Mouse (Mus musculus) limb, embryonic 12.5 days (tissue): ENCODE measurements at regions not wholly inside any gene's neighbourhood (a gene's known extent, or its start where the extent isn't known, plus 50 kb on each side); places are given as distances from the start of the nearest gene placed in this dataset.
A peak's percentile ranks its signal among the peaks of the same experiment; 100 is the strongest.

Source experiments
- ATAC-seq: fragments of 200-750 bp; cut with Nextera tagmentation; 2 replicates; pipeline ENCODE4 v1.8.0; 2017; ENCODE audit warnings: low read depth, moderate TSS enrichment; ENCODE audit not compliant: insufficient number of reproducible peaks, insufficient read depth, low FRiP score, low TSS enrichment
- H3K27ac ChIP-seq: fragments of 300-500 bp; sonication (generic); 2 replicates; pipeline ENCODE4 v1.5.1; 2016; ENCODE audit warnings: mild to moderate bottlenecking, moderate library complexity
- H3K27me3 ChIP-seq: fragments of 300-500 bp; sonication (generic); 2 replicates; pipeline ENCODE4 v1.6.1; 2016; ENCODE audit warnings: mild to moderate bottlenecking, moderate library complexity
- H3K36me3 ChIP-seq: fragments of 300-500 bp; sonication (generic); 2 replicates; pipeline ENCODE4 v1.6.1; 2016; ENCODE audit warnings: mild to moderate bottlenecking, moderate library complexity
- H3K4me1 ChIP-seq: fragments of 300-500 bp; sonication (generic); replicated peaks from 2 replicates; pipeline ENCODE4 v1.6.1; 2016
- H3K4me2 ChIP-seq: fragments of 300-500 bp; sonication (generic); 2 replicates; pipeline ENCODE4 v1.6.1; 2016; ENCODE audit warnings: mild to moderate bottlenecking, moderate library complexity
- H3K4me3 ChIP-seq: fragments of 300-500 bp; sonication (generic); replicated peaks from 2 replicates; pipeline ENCODE4 v1.5.1; 2016; ENCODE audit warnings: mild to moderate bottlenecking
- H3K9ac ChIP-seq: fragments of 300-500 bp; sonication (generic); replicated peaks from 2 replicates; pipeline ENCODE4 v1.6.1; 2016; ENCODE audit warnings: mild to moderate bottlenecking, moderate library complexity
- H3K9me3 ChIP-seq: fragments of 300-500 bp; sonication (generic); 2 replicates; pipeline ENCODE4 v1.6.1; 2016; ENCODE audit warnings: mild to moderate bottlenecking, moderate library complexity
- WGBS: fragments of 180-500 bp; shearing (Covaris S2); methylation state at CpG from one replicate; pipeline ENCODE4 v1.1.7; 2016; 5-methylcytosine and 5-hydroxymethylcytosine counted together

DNA sequence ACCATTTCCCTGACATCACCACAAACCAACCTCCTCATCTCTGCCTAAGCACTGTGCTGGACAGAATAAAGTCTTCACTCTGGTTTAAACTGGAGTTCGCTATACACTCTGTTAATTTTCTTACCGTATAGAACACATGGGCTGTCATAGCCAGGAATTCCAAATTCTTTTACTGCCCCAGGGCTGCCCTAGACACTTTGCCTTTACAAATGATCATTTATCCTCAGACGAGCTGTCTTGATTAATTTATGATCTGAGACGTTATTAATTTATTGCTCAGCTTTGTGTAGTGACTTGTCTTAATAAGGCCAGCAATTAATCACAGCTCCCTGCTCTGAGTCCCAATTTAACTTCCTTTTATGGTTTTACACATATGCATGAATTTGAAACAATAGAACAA lies 125.2 kb upstream of the Lnx1 start:
- no peak overlapping the region for H3K4me3 ChIP-seq
- H3K36me3 ChIP-seq, result no peaks in the 10 kb centered on the region
- peaks cover 22% of the 10 kb centered on the region for H3K4me1 ChIP-seq
- WGBS, result 8% methylated on average over 4 of the region's 4 CpGs
- 0 out of 2 replicates have a peak overlapping the region, but pooled peaks have one; percentile 31 for H3K27ac ChIP-seq
- H3K4me2 ChIP-seq, result no peak overlapping the region
- no peaks in the 10 kb centered on the region for H3K9me3 ChIP-seq
- no peak overlapping the region for H3K9ac ChIP-seq
- H3K27me3 ChIP-seq, result no peaks in the 10 kb centered on the region
- ATAC-seq, result no peak

DNA sequence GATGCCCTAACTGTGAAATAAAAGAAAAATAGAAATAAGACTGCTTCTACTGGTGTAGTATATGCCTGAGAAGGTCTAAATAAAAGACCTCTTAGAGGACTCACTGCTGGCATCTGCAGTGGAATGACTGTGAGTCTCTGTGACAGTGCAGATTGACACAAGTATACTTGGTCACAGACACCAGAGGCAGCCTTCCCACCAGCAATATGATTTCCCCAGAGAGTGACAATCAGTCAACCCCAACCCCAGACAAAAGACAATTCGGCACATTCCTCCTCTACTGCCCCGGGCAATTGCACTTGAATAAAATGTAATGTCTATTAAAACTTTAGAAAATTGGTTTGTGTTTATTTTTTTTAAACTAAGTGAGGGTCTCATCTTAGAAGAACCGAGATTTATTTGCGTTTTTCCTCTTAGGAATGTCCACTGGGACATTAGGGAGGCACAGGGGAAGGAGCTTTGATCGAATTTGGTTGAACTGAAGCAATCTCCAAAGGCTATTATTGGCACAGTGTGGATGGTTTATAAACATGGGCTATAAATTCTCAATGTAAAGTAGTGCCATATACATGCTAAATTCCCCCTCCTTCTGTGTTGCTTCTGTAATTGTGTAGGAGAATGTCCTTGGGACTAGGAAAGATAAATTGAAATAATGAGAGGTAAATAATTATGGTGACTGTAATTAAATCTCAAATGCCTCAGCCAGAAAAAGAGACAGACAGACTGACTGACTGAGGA lies 123.0 kb upstream of the Lnx1 start:
- Histone ChIP-seq H3K4me3 (no peak overlapping the region), H3K36me3 (no peaks in the 10 kb centered on the region), H3K9ac (no peak overlapping the region), H3K4me1 (peaks cover 18% of the 10 kb centered on the region), H3K27ac (no peak overlapping the region), H3K27me3 (no peaks in the 10 kb centered on the region), H3K4me2 (no peak overlapping the region), H3K9me3 (no peaks in the 10 kb centered on the region)
- no peak for ATAC-seq
- WGBS, result 65% methylated on average over 5 of the region's 5 CpGs

DNA sequence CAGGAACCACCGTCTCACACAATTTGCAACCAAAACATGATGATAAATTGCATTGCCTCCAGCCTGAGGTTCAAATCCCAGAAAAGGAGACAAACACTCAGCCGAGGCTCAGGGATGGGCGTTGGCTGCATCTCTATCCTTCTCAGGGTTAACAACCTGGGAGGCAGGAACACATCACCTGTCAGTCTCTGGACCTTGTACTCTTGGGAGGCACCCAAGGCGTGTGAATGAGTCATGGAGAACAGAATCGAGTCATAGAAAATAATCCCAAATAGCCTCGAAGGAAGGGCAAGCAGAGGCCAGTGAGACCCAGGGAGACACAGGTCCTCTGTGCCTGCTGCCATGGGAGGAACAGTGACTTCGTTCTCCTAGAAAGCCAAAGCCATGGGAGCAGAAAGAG lies 121.0 kb upstream of the Lnx1 start:
- no peak overlapping the region for H3K9ac ChIP-seq
- no peaks in the 10 kb centered on the region for H3K9me3 ChIP-seq
- H3K4me1 ChIP-seq, result peaks cover 13% of the 10 kb centered on the region
- no peak overlapping the region for H3K27ac ChIP-seq
- no peak overlapping the region for H3K4me3 ChIP-seq
- no peak for ATAC-seq
- no peaks in the 10 kb centered on the region for H3K27me3 ChIP-seq
- 87% methylated on average over 7 of the region's 7 CpGs for WGBS
- no peaks in the 10 kb centered on the region for H3K36me3 ChIP-seq
- H3K4me2 ChIP-seq, result no peak overlapping the region

DNA sequence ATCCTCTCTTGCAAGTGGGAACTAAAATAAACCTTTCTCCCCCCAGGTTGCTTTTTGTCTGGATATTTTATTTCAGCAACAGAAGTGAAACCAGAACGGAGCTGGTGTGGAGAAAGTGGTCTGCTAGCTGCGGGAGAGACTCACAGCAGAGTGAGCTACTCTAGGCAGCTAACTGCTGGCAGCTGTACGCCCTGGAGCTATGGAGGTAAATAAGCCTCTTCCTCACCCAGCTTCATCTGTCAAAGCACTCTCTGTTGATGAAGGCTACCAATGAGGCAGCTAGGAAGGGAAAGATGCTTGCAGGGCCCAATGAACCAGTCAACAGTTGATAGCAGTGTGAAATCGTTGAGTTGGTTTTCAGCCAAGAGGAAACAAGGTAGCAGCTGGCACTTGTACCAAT lies 119.3 kb upstream of the Lnx1 start:
- no peak overlapping the region for H3K4me3 ChIP-seq
- no peaks in the 10 kb centered on the region for H3K36me3 ChIP-seq
- no peak overlapping the region for H3K9ac ChIP-seq
- no peak overlapping the region for H3K27ac ChIP-seq
- WGBS, result 44% methylated on average over 4 of the region's 4 CpGs
- H3K27me3 ChIP-seq, result no peaks in the 10 kb centered on the region
- peaks cover 7% of the 10 kb centered on the region for H3K4me1 ChIP-seq
- no peaks in the 10 kb centered on the region for H3K9me3 ChIP-seq
- no peak for ATAC-seq
- no peak overlapping the region for H3K4me2 ChIP-seq

DNA sequence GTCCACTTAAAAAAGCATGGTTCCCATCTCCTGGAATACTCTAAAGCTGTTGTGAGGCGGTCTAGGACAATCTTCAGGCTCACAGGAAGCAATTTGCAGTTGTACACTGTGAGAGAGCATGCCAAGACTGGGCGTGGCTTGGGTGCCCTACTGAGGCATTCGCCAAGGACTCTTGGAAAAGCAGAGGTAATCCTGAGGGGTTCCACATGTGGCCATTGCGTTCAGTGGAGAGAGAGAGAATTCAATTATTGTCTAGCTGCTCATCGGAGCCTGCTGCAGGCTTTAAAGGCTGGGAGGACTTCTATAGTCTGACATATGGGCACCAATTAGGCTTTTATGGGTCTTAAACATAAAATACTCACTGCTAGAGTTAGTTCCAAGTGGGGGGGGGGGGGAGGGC lies 113.8 kb upstream of the Lnx1 start:
- H3K27me3 ChIP-seq, result no peaks in the 10 kb centered on the region
- peaks cover 16% of the 10 kb centered on the region for H3K4me1 ChIP-seq
- no peak for ATAC-seq
- no peak overlapping the region for H3K9ac ChIP-seq
- no peak overlapping the region for H3K4me2 ChIP-seq
- no peaks in the 10 kb centered on the region for H3K9me3 ChIP-seq
- H3K36me3 ChIP-seq, result no peaks in the 10 kb centered on the region
- H3K27ac ChIP-seq, result peak overlapping the region; percentile 35; the same call in 1 of the 2 replicates
- WGBS, result 16% methylated on average over 5 of the region's 5 CpGs
- no peak overlapping the region for H3K4me3 ChIP-seq

DNA sequence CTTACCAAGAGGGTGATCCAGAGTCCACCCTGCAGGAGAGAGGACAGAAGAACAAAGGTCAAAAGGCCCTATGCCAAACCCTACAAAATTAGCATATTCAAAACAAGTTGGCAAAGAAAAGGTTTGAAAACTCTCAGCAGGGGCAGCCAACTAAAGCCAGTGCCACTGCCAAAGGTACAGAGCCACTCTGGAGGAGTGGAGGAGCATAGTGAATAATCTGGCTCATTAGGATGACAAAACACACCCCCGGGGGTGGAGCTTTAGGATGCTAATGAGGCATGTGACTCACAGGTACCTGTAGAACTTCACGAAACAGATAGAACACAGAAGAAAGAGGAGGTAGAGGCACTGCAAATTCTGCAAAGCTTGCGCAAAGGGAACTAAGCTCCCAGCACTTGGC lies 110.7 kb upstream of the Lnx1 start:
- Histone ChIP-seq H3K4me1 (peaks cover 34% of the 10 kb centered on the region), H3K4me3 (no peak overlapping the region), H3K27ac (no peak overlapping the region), H3K4me2 (no peak overlapping the region), H3K9ac (no peak overlapping the region), H3K36me3 (no peaks in the 10 kb centered on the region), H3K9me3 (no peaks in the 10 kb centered on the region), H3K27me3 (0 out of 2 replicates have a peak, but pooled peaks cover 4% of the 10 kb centered on the region)
- ATAC-seq, result no peak
- WGBS, result 14% methylated on average over 3 of the region's 3 CpGs

DNA sequence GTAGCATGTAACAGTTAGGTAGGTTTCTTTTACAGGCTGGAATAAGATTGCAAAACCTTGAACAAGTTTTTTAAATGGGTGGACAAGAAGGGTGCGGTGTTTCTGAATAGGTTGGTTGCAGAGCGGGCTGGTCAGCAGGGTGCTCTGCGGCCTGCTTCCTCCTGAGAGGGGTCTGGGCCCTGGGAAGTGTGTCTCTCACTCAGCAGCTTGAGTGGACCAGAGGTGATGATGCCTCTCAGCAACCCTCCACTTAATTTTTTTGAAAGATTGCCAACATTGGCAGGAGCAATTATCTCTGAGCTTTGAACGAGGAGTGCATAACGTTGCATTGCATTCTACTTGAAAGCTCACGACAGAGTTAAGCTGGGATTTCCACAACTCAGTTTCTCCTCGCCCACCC lies 108.3 kb upstream of the Lnx1 start:
- Histone ChIP-seq H3K27me3 (0 out of 2 replicates have a peak, but pooled peaks cover 4% of the 10 kb centered on the region), H3K4me1 (peaks cover 20% of the 10 kb centered on the region; the same call in 1 of the 2 replicates), H3K36me3 (no peaks in the 10 kb centered on the region), H3K27ac (no peak overlapping the region), H3K9ac (no peak overlapping the region), H3K4me3 (no peak overlapping the region), H3K9me3 (no peaks in the 10 kb centered on the region), H3K4me2 (no peak overlapping the region)
- no peak for ATAC-seq
- 78% methylated on average over 7 of the region's 7 CpGs for WGBS

DNA sequence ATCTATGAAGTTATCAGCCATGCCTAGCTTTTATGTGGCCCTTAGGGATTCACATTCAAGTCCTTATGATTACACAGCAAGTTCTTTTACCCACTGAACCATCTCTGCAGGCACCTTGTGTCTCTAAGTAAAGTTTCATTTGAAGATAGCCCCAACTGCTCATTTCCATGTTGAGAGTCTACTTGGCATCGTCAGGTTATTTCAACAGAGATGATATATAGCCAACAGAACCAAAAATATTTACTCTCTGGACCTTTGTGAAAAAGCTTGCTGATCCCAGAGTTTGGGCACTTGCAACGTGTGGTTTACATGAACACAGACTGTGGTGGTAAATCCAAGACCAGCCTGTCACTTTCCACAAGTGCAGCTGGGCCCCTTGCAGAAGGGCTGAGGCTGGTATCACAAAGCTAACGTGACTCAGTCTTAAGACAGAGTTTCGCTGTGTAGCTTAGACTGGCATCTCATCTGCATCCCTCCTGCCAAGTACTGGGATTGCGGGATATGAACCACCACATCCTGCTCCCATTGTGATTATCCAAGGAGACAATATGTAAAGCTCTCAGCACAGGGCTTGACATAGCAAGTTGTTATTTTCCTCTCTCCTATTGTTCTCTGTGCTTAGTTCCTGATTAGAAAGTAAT lies 105.0 kb upstream of the Lnx1 start:
- WGBS, result 76% methylated on average over 5 of the region's 5 CpGs
- no peak overlapping the region for H3K4me2 ChIP-seq

DNA sequence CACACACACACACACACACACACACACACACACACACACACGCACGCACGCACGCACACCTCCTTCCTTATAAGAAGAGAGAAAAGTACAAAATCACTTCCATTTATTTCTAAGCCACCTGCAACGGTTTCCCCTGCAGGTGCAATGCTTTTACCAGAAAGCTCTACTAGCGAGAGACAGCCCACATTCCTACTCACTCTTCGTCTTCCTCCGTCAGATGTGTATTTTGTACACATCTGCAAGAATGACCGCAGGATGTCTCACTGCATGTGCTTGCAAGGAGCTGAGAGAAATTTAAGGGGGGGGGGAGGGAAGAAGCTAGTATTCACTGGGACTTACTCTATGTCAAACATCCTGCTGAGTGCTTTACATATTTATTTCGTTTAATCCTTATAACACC lies 99.2 kb upstream of the Lnx1 start:
- Histone ChIP-seq H3K4me1 (peaks cover 10% of the 10 kb centered on the region), H3K9me3 (no peaks in the 10 kb centered on the region), H3K27ac (no peak overlapping the region), H3K27me3 (no peaks in the 10 kb centered on the region), H3K4me3 (no peak overlapping the region), H3K9ac (no peak overlapping the region), H3K4me2 (no peak overlapping the region), H3K36me3 (no peaks in the 10 kb centered on the region)
- no peak for ATAC-seq
- 68% methylated on average over 8 of the region's 10 CpGs for WGBS

More for the DNA sequence above, 105.0 kb upstream of the Lnx1 start:
- Histone ChIP-seq H3K9ac (no peak overlapping the region), H3K4me1 (peaks cover 22% of the 10 kb centered on the region; the same call in 1 of the 2 replicates), H3K9me3 (no peaks in the 10 kb centered on the region), H3K36me3 (no peaks in the 10 kb centered on the region), H3K27ac (no peak overlapping the region), H3K27me3 (0 out of 2 replicates have a peak, but pooled peaks cover 4% of the 10 kb centered on the region), H3K4me3 (no peak overlapping the region)
- no peak for ATAC-seq

DNA sequence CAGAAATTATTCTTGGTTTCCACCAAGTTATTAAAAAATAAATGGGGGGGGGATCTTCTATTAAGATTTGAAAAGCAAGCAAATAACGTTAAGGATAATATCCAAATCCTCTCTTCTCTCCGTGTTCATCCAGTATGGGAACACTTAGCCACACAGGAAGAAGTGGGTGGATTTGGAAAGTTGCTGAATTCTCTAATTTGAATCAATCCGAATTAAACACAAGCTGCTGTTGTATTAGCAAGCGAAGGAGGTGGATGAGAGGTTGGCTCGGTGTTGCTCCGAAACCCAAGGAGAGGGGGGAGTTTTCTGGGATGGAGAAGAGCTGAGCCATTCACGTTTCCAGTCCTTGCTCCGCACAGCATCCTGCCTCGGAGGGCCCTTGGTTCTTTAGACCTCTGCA lies 97.6 kb upstream of the Lnx1 start:
- H3K4me3 ChIP-seq, result no peak overlapping the region
- H3K27ac ChIP-seq, result no peak overlapping the region
- 84% methylated on average over 9 of the region's 9 CpGs for WGBS
- H3K9me3 ChIP-seq, result no peaks in the 10 kb centered on the region
- no peaks in the 10 kb centered on the region for H3K36me3 ChIP-seq
- H3K9ac ChIP-seq, result no peak overlapping the region
- H3K4me2 ChIP-seq, result no peak overlapping the region
- no peak for ATAC-seq
- no peaks in the 10 kb centered on the region for H3K27me3 ChIP-seq
- H3K4me1 ChIP-seq, result peaks cover 15% of the 10 kb centered on the region

DNA sequence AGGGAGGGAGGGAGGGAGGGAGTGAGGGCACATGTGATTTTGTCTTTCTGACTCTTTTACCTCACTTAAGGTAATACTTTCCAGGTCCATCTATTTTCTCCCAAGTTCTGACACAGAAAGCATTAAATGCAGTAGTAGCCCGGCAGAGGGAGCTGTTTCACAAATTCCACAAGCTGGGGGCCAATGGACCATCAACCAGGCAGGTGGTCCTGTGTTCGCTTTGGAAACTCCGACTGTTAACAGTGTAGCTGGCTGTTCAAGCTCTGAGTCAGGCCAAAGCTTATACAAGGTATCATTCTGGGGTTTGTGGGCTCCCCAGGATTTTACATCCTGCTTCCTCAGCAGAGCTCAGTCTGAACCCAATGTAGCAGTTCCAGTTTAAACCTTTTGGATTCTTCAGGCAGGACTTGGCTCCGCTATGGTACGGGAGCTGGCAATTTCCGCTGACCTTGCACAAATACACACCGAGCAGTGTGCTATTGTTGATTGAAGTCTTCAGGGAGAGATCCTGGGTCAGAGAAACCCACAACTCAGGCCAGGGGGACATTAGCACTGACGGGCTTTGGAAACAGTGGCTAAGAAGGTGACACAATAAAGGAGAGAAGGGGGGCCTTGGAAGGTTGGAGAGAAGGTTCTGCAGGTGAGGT lies 93.8 kb upstream of the Lnx1 start:
- Histone ChIP-seq H3K9me3 (no peaks in the 10 kb centered on the region), H3K27me3 (no peaks in the 10 kb centered on the region), H3K36me3 (no peaks in the 10 kb centered on the region), H3K4me3 (no peak overlapping the region), H3K27ac (0 out of 2 replicates have a peak overlapping the region, but pooled peaks have one; percentile 8), H3K4me2 (no peak overlapping the region), H3K4me1 (peaks cover 29% of the 10 kb centered on the region), H3K9ac (no peak overlapping the region)
- WGBS, result 46% methylated on average over 8 of the region's 8 CpGs
- no peak for ATAC-seq
